Mouse (Mus musculus): ENCODE data around the gene Pex6.

Pex6 gene

DNA sequence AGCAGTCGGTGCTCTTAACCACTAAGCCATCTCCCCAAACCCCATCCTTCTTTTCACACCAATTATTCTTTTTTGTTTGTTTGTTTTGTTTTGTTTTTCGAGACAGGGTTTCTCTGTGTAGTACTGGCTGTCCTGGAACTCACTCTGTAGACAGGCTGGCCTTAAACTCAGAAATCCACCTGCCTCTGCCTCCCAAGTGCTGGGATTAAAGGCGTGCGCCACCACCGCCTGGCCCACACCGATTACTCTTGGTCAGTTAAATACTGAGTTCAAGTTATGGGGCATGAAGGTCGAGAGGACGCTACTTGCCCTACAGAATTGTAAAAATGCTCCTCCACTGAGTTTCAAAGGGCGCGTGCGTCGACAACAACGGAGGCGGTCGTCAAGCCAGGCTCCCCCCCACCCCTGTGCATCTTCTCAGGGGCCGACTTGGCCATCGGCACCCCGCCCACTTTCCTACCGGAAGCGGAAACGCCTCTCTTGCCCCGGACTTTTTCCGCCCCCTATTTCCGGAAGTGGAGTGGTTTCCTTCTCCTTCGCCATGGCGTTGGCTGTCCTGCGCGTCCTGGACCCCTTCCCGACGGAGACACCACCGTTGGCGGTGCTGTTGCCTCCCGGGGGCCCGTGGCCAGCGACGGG, at the start of gene Pex6:
Gene Pex6, plus strand, starts transcription at position 505 of the 639 bp plus-strand sequence.
- CTCF ChIA-PET: no interaction called here

GRCm38 (mm10) chr17:46661981-46662380, 49.3 kb upstream of the Pex6 start:
- CTCF ChIA-PET: no interaction called here

- CTCF ChIA-PET: interaction anchor here (0.7 kb wide), 1 partner anchor 336 kb away, joined by 3 read pairs; no protein-coding TSS in a partner anchor
Measured at GRCm38 (mm10) chr17:46662730-46663129, 48.5 kb upstream of the Pex6 start.

DNA sequence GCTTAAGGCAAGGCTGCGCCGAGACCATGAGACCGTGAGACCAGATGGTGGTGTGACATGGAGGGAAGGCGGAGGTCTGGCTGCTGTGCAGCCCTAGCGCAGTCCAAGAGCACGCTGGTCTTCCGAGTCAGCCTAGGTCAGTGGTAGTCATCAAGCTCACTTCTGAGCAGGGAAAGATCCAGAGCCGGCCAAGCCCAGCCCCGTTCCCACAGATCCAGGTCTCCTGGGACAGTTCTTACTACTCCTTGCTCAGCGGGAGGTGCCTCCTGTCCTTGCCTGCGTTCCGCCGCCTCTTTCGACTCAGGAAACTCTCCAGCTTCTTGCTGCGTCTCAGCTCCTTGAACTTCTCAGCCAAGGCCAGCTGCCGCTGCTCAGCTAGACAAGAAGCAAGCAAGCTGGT, 43.6 kb upstream of the Pex6 start:
- CTCF ChIA-PET: interaction anchor here (0.6 to 0.9 kb wide), 2 partner anchors 12 to 37 kb away, joined by 5 to 9 read pairs; partner anchors contain the start of gene Ppp2r5d

DNA sequence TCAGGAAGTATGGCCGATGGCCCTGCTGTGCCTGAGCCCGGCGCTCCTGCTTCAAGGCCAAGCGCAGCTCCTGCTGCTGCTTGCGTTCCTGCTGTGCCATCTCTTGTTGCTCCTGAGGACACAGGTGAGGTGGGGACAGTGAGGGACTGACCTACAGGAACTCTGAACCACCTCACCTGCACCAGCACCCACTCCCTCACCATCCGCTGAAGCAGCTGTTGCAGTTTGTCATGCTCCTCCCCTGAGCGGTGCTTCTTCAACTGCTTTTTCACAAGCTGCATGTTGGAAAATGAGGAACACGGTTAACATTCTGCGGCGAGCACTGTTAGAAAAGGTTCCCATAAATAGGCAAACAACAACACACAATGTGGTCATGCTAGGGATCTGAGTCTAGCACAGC, 41.4 kb upstream of the Pex6 start:
- CTCF ChIA-PET: no interaction called here

- CTCF ChIA-PET: interaction anchor here (0.6 kb wide), 1 partner anchor 179 kb away, joined by 3 read pairs; no protein-coding TSS in a partner anchor
Measured at GRCm38 (mm10) chr17:46673850-46674529, 37.3 kb upstream of the Pex6 start, which contains the start of gene Rrp36. Rrp36 (minus strand) TSS chr17:46674352.

DNA sequence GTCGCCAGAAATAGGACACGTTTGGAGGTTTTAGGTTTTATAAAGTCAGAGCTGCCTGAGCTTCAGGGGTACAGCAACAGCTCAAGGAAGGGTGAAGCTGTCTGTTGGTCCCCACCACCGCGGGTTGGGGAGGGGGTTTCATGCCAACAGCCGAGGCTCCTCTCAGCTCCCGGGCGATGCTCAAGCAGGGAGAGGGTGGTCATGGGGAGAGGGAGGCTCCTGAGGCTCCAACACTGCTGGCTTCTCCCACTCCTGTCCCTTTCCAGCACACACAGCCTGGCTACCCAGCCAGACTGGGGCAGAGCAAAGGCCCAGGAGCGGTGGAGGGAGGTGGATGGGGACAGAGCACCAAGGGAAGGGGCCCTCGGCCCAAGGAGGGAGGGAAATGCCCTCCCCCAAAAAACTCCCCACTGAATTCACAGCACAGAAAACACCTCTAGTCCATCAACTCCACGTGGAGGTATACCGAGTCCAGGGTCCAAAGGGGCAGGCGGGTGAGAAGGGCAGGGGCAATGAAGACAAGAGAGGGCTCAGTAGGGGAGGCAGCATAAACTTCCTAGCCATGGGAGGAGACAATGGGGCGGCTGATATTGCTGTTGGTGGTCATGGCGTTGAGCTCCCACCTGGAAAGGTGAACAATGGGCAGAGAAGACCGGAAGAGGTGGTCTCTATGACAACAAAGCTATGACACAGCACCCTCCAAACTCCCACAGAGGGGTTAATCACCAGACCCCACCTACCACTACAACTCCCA, 36.6 kb upstream of the Pex6 start:
- CTCF ChIA-PET: interaction anchor here (0.6 kb wide), 1 partner anchor 179 kb away, joined by 3 read pairs; no protein-coding TSS in a partner anchor

DNA sequence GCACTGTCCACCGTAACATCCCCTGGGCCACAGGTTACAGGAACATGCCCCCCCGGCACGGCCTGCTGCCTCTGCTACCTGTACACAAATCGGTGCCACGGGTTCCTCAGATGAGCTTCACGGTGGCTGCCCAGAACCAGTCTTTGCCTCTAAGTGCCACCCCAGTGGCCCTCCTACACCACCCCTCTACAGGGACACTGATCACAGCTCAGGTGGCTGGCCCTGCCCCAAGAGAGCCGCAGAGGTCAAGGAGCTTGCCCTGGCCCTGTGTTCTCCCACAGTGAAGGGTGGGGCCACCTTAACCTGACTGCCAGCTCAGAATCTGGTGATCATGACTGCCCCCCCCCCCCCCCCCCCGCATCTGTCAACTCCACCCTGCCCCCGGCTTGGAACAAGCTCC, 32.8 kb upstream of the Pex6 start, which contains the start of gene Mea1:
Gene Mea1, plus strand, starts transcription at position 378 of the 400 bp plus-strand sequence.
- CTCF ChIA-PET: no interaction called here

- CTCF ChIA-PET: no interaction called here
Measured at GRCm38 (mm10) chr17:46678911-46679310, 32.4 kb upstream of the Pex6 start.

GRCm38 (mm10) chr17:46679843-46680759, 31.2 kb upstream of the Pex6 start:
- CTCF ChIA-PET: interaction anchor here (1.3 kb wide), 1 partner anchor 12 kb away, joined by 9 read pairs; no protein-coding TSS in a partner anchor

GRCm38 (mm10) chr17:46680760-46681373, 30.4 kb upstream of the Pex6 start, which contains the start of gene Klhdc3:
Klhdc3 (minus strand) TSS chr17:46680914.
- CTCF ChIA-PET: no interaction called here

DNA sequence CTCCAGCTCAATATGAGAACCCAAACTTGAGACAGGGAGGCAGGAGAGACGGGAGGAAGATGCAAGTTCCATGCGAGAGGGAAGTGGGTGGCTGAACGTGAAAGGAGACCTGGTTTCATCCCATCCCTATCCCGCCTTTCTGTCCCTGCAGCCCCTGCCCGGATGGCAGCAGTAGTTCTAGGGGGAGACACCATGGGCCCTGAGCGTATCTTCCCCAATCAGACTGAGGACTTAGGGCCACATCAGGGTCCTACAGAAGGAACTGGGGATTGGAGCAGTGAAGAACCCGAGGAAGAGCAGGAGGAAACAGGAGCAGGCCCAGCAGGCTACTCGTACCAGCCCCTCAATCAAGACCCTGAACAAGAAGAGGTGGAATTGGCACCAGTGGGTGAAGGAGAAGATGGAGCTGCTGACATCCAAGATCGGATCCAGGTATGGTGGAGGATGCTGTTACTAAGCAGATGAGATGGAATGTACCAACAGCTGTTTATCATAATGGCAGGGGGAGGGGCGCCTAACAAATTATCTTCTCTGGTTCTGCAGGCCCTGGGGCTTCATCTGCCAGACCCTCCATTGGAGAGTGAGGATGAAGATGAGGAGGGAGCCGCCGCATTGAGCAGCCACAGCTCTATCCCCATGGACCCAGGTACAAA, 29.7 kb upstream of the Pex6 start:
- CTCF ChIA-PET: interaction anchor here (0.5 kb wide), 1 partner anchor 527 kb away, joined by 3 read pairs; no protein-coding TSS in a partner anchor

DNA sequence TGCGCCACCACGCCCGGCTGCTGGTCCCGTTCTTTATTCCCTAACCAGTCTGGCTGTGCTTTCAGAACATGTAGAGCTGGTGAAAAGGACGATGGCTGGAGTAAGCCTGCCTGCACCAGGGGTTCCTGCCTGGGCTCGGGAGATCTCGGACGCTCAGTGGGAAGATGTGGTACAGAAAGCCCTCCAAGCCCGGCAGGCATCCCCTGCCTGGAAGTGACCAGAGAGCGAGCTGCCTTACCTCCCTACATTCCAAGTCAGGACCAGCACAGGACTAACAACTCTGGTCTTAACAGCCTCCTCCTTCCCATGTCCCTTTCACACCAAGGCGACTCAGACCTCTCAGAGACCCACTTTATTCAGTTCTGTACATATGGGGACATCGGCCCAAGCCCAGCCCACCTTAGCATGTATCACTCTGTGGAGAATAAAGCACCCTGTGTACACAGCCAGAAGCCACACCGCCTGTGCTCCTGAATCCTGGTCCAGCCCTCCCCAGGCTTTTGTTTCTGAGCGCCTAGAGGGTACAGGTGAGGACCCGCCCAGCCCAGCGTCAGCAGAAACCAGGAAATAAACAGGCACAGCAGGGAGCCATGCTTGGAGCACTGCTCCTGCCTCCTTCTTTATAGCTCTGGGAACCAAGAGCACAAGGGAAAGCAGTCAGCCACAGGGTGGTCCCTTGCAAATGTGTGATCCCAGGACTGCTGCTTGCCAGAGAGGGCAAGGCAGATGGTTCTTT, 28.4 kb upstream of the Pex6 start:
- CTCF ChIA-PET: no interaction called here

GRCm38 (mm10) chr17:46685913-46686312, 25.4 kb upstream of the Pex6 start:
- CTCF ChIA-PET: interaction anchor here (1.2 kb wide), 1 partner anchor 19 kb away, joined by 3 read pairs; the partner anchor contains the start of gene Ppp2r5d

GRCm38 (mm10) chr17:46690665-46691064, 20.6 kb upstream of the Pex6 start:
- CTCF ChIA-PET: interaction anchor here (0.6 kb wide), 1 partner anchor 93 kb away, joined by 3 read pairs; no protein-coding TSS in a partner anchor

DNA sequence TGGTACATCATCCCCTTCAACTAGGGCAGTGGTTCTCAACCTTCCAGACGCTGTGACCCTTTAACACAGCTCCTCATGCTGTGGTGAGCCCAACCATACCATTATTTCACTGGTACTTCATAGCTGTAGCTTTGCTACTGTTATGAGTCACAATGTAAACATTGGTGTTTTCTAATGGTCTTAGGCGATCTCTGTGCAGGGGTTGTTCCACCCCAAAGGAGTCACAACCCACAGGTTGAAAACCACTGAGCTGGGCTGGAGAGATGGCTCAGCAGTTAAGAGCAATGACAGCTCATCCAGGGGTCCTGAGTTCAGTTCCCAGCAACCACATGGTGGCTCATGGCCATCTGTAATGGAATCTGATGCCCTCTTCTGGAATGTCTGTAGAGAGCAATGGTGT, 19.9 kb upstream of the Pex6 start:
- CTCF ChIA-PET: no interaction called here

DNA sequence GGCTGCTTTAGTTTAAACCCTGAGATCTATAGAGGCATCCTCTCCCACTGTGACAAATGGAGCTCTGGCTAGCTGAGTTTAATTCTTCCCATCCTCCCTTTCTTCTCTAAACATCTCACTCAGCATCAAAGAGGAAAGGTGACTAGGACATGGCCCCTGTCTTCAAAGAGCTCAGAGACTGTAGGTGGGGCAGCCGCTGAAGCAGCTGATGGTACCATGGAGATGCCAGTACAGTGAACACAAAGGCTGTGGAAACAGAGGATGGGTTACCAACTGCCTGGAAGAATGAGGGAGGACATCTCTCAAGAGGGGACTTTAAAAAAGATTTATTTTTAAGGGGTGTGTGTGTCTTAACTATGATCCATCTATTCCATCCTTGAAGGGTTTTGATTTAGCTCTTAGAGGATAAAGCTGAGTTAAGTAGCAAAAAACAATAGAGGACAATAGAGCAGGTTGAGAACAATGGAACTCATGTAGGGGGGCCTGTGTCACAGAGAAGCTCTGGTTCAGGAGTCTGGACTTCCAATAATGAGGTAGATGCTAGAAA, 16.7 kb upstream of the Pex6 start:
- CTCF ChIA-PET: no interaction called here

DNA sequence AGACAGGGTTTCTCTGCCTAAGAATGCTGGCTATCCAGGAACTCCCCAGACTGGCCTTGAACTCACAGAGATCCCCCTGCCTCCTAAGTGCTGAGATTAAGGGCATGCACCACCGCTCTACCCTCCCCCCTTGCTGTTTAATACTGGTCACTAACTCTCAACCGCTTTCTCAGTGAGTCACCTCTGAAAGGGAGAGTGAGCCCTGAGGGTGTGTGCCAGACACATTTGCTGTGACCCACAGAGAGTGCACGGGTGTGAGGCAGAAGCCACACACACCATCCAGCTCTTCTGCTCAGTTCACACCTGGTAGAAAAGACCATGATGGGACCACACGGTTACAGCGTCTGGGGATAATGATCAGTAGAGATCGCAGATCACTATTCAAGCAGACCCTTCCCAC, 12.7 kb upstream of the Pex6 start:
- CTCF ChIA-PET: no interaction called here

DNA sequence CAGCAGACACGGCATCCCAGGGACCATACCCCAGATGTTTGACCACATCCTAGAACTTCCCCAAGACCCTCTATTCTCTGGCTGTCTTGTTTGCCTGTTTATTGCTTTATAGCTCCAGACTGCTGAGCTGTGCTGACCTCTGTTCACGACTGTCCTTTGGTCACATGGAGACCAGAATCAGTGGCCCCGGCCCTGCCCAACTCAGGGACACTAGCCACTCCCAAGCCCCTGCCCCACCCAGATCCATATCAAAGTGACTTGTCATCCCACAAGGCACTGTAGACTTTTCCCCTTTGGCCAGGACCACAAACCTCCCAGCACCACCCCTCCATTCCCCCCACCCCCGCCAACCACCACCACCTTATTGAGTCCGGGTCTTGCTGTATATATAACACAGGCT, 12.0 kb upstream of the Pex6 start:
- CTCF ChIA-PET: no interaction called here

Measured in spleen, embryonic (tissue).